Mouse (Mus musculus) limb, embryonic 13.5 days (tissue): ENCODE data around the gene Nlrp1a. TPM values are rescaled to one million over a fixed set of nuclear protein-coding genes. Genes with fewer than 3 reads are reported as not detected.

ENCODE experiments used
- polyA plus RNA-seq: library from polyadenylated mRNA; unstranded; fragments of >200 nt; fragmentation: Nextera tagmentation; extraction: Ambion mirVana; gene quantifications from 2 replicates; pipeline ENCODE4 v1.2.1, GENCODE M21; 2015

Nlrp1a gene
- polyA plus RNA-seq, 1 experiment from 2014 or later, result 0.09 TPM

Other genes with a start within 250 kb of the Nlrp1a start
- 128 and 134 TPM in 2 replicates for gene Nup88, start 174.7 kb downstream of the Nlrp1a start, polyA plus RNA-seq
- gene Rpain, start 174.5 kb downstream of the Nlrp1a start, polyA plus RNA-seq, result 76.8 and 80.1 TPM in 2 replicates
- 235 and 241 TPM in 2 replicates for gene C1qbp, start 161.7 kb downstream of the Nlrp1a start, polyA plus RNA-seq
- 20.5 and 23.1 TPM in 2 replicates for gene Dhx33, start 140.3 kb downstream of the Nlrp1a start, polyA plus RNA-seq
- 50.3 and 55.9 TPM in 2 replicates for gene Mis12, start 125.1 kb downstream of the Nlrp1a start, polyA plus RNA-seq
- gene Derl2, start 124.9 kb downstream of the Nlrp1a start, polyA plus RNA-seq, result 44.2 and 49.3 TPM in 2 replicates
- 267 and 272 TPM in 2 replicates for gene 6330403K07Rik, start 111.2 kb downstream of the Nlrp1a start, polyA plus RNA-seq
- not detected in 2 replicates for gene Nlrp1b, start 86.0 kb upstream of the Nlrp1a start, polyA plus RNA-seq